Mouse (Mus musculus): ENCODE data around the gene Olfr1009.
"Not testable (repeated sequence)": the region's sequence is repeated elsewhere in the genome, so short reads cannot be mapped to it uniquely, and the experiment has no call there.

The Olfr1009 gene

DNA sequence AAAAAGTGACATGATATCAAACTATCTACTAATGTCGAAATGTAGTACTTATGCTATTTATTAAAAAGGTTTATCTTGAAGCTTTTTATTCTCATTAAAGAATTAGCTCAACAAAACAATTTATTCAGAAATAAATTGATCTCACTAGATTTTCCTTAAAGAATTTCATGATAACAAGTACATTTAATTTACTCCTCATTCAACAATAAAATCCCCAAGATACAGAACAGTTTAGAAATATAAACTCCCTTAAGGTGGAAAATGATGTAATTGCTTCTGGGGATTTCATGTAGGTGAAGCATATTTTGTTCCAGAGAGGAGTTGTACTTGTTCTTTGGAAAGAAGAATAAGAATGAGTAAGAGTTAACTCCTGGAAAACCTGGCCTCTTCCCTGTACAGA, at the start of gene Olfr1009:
Gene Olfr1009, plus strand, starts transcription at position 301 of the 400 bp plus-strand sequence.
- no peak for DNase-seq (ENCODE audit: low spot score)

DNA sequence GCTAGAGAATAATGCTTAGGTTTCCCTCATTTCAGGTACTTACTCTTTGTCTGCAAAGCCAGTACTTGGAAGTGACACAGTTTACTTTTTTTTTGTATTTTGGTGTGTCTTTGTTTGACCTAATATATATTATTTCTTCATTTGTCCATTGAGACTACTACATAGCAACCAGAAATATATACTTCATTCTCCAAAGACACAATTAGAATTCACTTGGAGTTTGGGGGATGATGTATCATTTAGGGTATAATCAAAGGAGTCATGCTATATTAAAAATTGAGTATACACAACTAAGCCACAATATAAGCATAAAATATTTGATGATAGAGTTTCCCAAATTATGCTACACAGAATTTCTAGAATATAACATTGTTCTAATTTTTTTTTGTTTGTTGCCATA, 36.6 kb upstream of the Olfr1009 start, which contains the start of gene Olfr1006:
Gene Olfr1006, minus strand, starts transcription at position 101 of the 400 bp plus-strand sequence.
- no peak for DNase-seq (ENCODE audit: low spot score)

DNA sequence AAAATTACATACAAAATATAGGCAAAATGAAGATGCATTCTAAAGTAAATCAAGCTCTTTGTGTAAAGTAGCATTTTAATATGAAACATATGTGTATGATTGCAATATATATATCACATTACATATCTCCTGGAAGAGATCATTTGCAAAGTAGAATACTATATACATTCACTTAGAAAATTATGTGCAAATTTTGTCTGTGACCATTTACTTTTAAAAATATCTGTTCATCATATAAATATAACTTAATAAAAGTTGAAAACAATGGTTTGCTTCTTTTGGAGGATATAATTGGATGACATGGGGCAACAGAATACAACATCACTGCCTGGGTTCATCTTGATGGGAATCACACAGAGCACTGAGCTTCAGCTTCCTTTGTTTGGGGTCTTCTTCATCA, 26.1 kb upstream of the Olfr1009 start, which contains the start of gene Olfr1008:
Gene Olfr1008, plus strand, starts transcription at position 301 of the 400 bp plus-strand sequence.
- no peak for DNase-seq (ENCODE audit: low spot score)

- DNase-seq (ENCODE audit: low spot score) = not testable (repeated sequence)
These were observed 4.5 kb upstream of the Olfr1009 start for GRCm38 (mm10) chr2:85710680-85711079.

- no peak for DNase-seq (ENCODE audit: low spot score)
These were observed 4.1 kb upstream of the Olfr1009 start for GRCm38 (mm10) chr2:85711159-85711558.

- peak; percentile 45 for DNase-seq (ENCODE audit: low spot score)
These were observed 10.6 kb downstream of the Olfr1009 start for GRCm38 (mm10) chr2:85725793-85726192.

- DNase-seq (ENCODE audit: low spot score) = no peak
These were observed 38.6 kb downstream of the Olfr1009 start for GRCm38 (mm10) chr2:85753822-85754221.

DNA sequence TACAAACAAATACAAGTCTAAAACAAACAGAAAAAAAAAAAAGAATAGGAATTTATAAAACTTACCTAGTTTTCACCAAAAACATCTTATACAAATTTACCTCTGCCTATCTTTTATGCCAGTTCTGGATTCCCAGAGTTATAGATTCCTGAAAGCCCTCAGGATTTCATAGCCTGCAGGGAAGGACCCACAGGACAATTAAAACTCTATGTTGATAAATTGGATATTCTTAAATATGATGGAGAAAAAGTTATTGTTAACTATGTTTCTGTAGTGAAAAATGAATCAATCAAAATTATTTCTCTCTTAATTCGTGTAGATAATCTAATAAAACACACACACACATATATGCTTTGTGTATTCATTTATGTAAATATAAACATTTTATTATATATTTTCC, 47.4 kb downstream of the Olfr1009 start, which contains the start of gene Olfr1012:
Gene Olfr1012, minus strand, starts transcription at position 101 of the 400 bp plus-strand sequence.
- DNase-seq (ENCODE audit: low spot score) = no peak

DNA sequence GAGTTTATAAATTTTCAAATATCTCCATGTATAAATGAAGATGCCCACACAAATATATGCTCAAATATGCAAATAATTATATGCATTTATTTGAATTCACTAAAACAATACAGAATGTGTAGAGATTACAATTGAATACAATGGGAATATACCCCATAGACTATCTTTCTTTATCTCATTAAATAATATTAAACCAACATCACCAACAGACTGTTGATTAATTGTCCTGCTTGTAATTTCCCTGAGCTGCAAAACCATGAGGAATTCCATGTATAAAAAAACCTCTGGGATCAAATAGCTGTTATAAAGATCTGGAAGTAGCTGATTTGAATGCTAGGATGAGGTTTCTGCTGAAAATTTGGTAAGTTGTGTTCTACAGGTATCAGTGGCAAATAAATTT, 51.6 kb downstream of the Olfr1009 start, which contains the start of gene Olfr1013:
Gene Olfr1013, plus strand, starts transcription at position 301 of the 400 bp plus-strand sequence.
- no peak for DNase-seq (ENCODE audit: low spot score)

DNA sequence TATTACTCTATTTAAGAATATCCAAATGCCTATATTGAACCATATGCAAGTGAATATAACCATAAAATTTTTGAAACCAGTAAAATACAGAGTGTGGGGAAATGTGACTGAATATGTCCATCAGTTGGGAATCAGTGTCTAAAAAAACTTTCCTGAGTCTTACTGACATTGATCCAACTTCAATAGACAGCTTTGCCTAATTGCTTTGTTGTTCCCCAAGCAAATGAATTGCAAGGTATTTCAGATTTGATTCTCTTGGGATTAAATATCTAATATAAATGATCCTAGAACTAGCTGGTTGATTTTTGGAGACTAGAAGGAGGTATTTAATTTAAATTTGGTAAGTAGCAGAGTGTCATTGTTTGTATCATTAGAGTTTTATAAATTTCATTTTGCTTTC, 57.2 kb downstream of the Olfr1009 start, which contains the start of gene Olfr1014:
Gene Olfr1014, plus strand, starts transcription at position 301 of the 400 bp plus-strand sequence.
- DNase-seq (ENCODE audit: low spot score) = no peak

Data from adipocyte (in vitro differentiated cells).